Mouse (Mus musculus) embryonic facial prominence, embryonic 14.5 days (tissue): ENCODE data around the gene Gart. TPM values are rescaled to one million over a fixed set of nuclear protein-coding genes. Genes with fewer than 3 reads are reported as not detected.
A peak's percentile ranks its signal among the peaks of the same experiment; 100 is the strongest.

Experiments used
- ATAC-seq: fragments of 200-750 bp; cut with Nextera tagmentation; 2 replicates; pipeline ENCODE4 v1.8.0; 2017; ENCODE audit warnings: low read depth, moderate number of reproducible peaks, moderate TSS enrichment
- DNase-seq: peaks from one replicate; pipeline ENCODE4 v3.0.0-alpha.2; 2015; ENCODE audit warnings: low spot score
- H3K27ac ChIP-seq: fragments of 300-500 bp; sonication (generic); replicated peaks from 2 replicates; pipeline ENCODE4 v1.5.1; 2014; ENCODE audit warnings: low read depth, mild to moderate bottlenecking, low read length, moderate library complexity
- H3K27me3 ChIP-seq: fragments of 300-500 bp; sonication (generic); replicated peaks from 2 replicates; pipeline ENCODE4 v1.6.1; 2014; ENCODE audit warnings: low read length; ENCODE audit not compliant: control insufficient read depth, insufficient read depth
- H3K36me3 ChIP-seq: fragments of 300-500 bp; sonication (generic); 2 replicates; pipeline ENCODE4 v1.6.1; 2014; ENCODE audit warnings: low read length, mixed read lengths; ENCODE audit not compliant: control insufficient read depth, insufficient read depth
- H3K4me1 ChIP-seq: fragments of 300-500 bp; sonication (generic); 2 replicates; pipeline ENCODE4 v1.6.1; 2014; ENCODE audit warnings: antibody characterized with exemption, low read length; ENCODE audit not compliant: control insufficient read depth, insufficient read depth
- H3K4me2 ChIP-seq: fragments of 300-500 bp; sonication (generic); 2 replicates; pipeline ENCODE4 v1.6.1; 2014; ENCODE audit warnings: low read depth, mild to moderate bottlenecking, low read length, moderate library complexity, mixed read lengths
- H3K4me3 ChIP-seq: fragments of 300-500 bp; sonication (generic); 2 replicates; pipeline ENCODE4 v1.5.1; 2014; ENCODE audit warnings: low read depth, mild to moderate bottlenecking, low read length
- H3K9ac ChIP-seq: fragments of 300-500 bp; sonication (generic); 2 replicates; pipeline ENCODE4 v1.6.1; 2014; ENCODE audit warnings: low read depth, mild to moderate bottlenecking, low read length, moderate library complexity, mixed read lengths
- H3K9me3 ChIP-seq: fragments of 300-500 bp; sonication (generic); 2 replicates; pipeline ENCODE4 v1.6.1; 2016; ENCODE audit warnings: low read length; ENCODE audit not compliant: control insufficient read depth
- WGBS: fragments of 180-500 bp; shearing (Covaris S2); extraction: QIAGEN DNeasy Blood & Tissue Kit; methylation state at CpG from one replicate; pipeline ENCODE4 v1.1.7; 2014; 5-methylcytosine and 5-hydroxymethylcytosine counted together
- polyA plus RNA-seq: library from polyadenylated mRNA; unstranded; fragments of >200 nt; fragmentation: Nextera tagmentation; extraction: Ambion mirVana; gene quantifications from 2 replicates; pipeline ENCODE4 v1.2.1, GENCODE M21; 2014

The Gart gene
- polyA plus RNA-seq, 1 experiment from 2014 or later: 84.5 TPM

GRCm38 (mm10) chr16:91585617-91586016, 61.1 kb downstream of the Gart start:
- DNase-seq: no peak
- ATAC-seq: no peak
- WGBS: 90% methylated on average over 5 of the region's 5 CpGs

GRCm38 (mm10) chr16:91582307-91582706, 64.4 kb downstream of the Gart start:
- Histone ChIP-seq H3K27ac (no peak overlapping the region), H3K4me3 (no peak overlapping the region), H3K9me3 (no peaks in the 10 kb centered on the region), H3K27me3 (no peaks in the 10 kb centered on the region), H3K4me1 (no peaks in the 10 kb centered on the region), H3K4me2 (no peak overlapping the region), H3K36me3 (peaks cover 15% of the 10 kb centered on the region), H3K9ac (no peak overlapping the region)
- 61% methylated on average over 2 of the region's 2 CpGs for WGBS
- DNase-seq (peak; percentile 17), ATAC-seq (no peak)

More at GRCm38 (mm10) chr16:91585617-91586016, 61.1 kb downstream of the Gart start:
- 0 out of 2 replicates have a peak, but pooled peaks cover 3% of the 10 kb centered on the region for H3K4me1 ChIP-seq
- no peak overlapping the region for H3K4me3 ChIP-seq
- H3K36me3 ChIP-seq: peaks cover 10% of the 10 kb centered on the region; the same call in 1 of the 2 replicates
- H3K4me2 ChIP-seq: no peak overlapping the region
- no peaks in the 10 kb centered on the region for H3K9me3 ChIP-seq
- H3K27me3 ChIP-seq: no peaks in the 10 kb centered on the region
- H3K27ac ChIP-seq: no peak overlapping the region
- no peak overlapping the region for H3K9ac ChIP-seq

- H3K4me3 ChIP-seq: no peak overlapping the region
- no peaks in the 10 kb centered on the region for H3K9me3 ChIP-seq
- ATAC-seq (no peak), DNase-seq (peak; percentile 19)
- H3K9ac ChIP-seq: no peak overlapping the region
- peaks cover 21% of the 10 kb centered on the region for H3K36me3 ChIP-seq
- 74% methylated on average over 14 of the region's 14 CpGs for WGBS
- H3K27ac ChIP-seq: no peak overlapping the region
- no peak overlapping the region for H3K4me2 ChIP-seq
- H3K27me3 ChIP-seq: no peaks in the 10 kb centered on the region
- no peaks in the 10 kb centered on the region for H3K4me1 ChIP-seq
Measured at GRCm38 (mm10) chr16:91578980-91579720, 67.6 kb downstream of the Gart start.

- no peak overlapping the region for H3K9ac ChIP-seq
- no peak; the same call in 1 of the 2 replicates for ATAC-seq
- no peaks in the 10 kb centered on the region for H3K27me3 ChIP-seq
- H3K4me3 ChIP-seq: no peak overlapping the region
- DNase-seq: peak; percentile 5
- no peak overlapping the region for H3K27ac ChIP-seq
- WGBS: 75% methylated on average over 13 of the region's 13 CpGs
- H3K4me1 ChIP-seq: no peaks in the 10 kb centered on the region
- H3K36me3 ChIP-seq: peaks cover 15% of the 10 kb centered on the region
- no peak overlapping the region for H3K4me2 ChIP-seq
- no peaks in the 10 kb centered on the region for H3K9me3 ChIP-seq
Measured at GRCm38 (mm10) chr16:91575151-91575550, 71.6 kb downstream of the Gart start.

Other genes starting within 250 kb of the Gart start
- 32.6 and 33.2 TPM in 2 replicates for gene Il10rb, start 240.8 kb downstream of the Gart start, polyA plus RNA-seq
- gene Ifnar1, start 161.7 kb downstream of the Gart start, polyA plus RNA-seq: 47.3 and 53.7 TPM in 2 replicates
- 51.0 and 55.9 TPM in 2 replicates for gene Ifngr2, start 99.9 kb downstream of the Gart start, polyA plus RNA-seq
- 39.5 and 41.7 TPM in 2 replicates for gene Tmem50b, start 49.2 kb downstream of the Gart start, polyA plus RNA-seq
- gene Dnajc28, start 27.9 kb downstream of the Gart start, polyA plus RNA-seq: 2.4 and 4.5 TPM in 2 replicates
- gene Son, start 554 bp upstream of the Gart start, polyA plus RNA-seq: 145 and 157 TPM in 2 replicates
- gene Donson, start 41.8 kb upstream of the Gart start, polyA plus RNA-seq: 17.8 and 21.7 TPM in 2 replicates
- gene Cryzl1, start 82.0 kb upstream of the Gart start, polyA plus RNA-seq: 61.6 and 61.8 TPM in 2 replicates
- 28.1 and 30.1 TPM in 2 replicates for gene Itsn1, start 82.3 kb upstream of the Gart start, polyA plus RNA-seq